Mouse (Mus musculus) cerebellum, postnatal 10 days (tissue): ENCODE data around the gene Rxfp1.
A peak's percentile ranks its signal among the peaks of the same experiment; 100 is the strongest.

Source experiments
- DNase-seq, 2 experiments: peaks; one replicate each; pipeline ENCODE4 v3.0.0; 2021; ENCODE audit warnings: mixed read lengths in 2 of 2

The Rxfp1 gene

DNA sequence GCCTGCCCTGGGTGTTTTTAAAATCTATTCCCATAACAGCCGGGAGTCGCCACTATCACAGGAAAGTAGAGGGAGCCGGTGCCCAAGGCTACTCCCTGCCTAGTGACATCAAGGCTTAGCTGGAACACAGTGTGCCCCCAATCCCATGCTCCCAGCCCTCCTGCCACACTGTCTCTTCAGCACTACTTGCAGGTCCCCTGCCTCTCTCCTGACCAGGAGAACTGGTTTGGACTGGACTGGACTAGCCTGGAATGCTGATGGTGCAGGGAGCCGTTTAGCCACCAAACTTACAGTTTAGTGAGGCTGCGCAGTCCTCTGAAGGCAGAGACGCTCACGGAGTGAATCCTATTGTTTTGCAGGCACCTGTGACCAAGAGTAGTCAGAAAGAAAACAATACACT is 67.1 kb downstream of the Rxfp1 start:
- no peak for DNase-seq

DNA sequence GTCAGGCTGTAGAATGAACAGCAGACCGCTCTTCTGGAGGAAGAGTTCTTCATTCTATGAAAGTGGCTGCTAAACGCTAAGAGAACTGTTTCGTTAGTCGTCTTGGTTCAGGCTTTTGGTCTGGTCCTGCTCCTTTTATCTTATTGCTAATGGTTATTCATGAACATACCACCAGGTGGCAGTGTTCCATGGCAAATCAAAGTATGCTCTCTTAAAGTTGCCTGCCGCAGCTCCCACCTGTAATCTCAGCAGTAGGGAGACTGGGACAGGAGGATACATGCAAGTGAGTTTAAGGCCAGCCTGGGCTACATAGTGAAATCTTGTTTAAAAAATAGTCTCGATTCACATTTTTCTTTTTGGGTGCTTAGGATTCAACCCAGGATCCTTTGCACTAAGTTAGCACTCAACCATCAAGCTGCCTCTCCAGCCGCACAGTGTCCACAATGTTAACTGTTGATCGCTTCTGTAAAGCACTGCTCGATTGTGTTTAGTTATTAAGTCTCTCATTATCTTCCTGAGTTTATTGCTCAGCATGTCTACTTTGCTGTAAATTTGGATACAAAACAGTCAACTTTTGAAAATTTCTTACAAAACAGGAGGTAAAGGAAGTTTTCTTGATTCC is 72.8 kb downstream of the Rxfp1 start:
- peak; percentile 73 to 85 for DNase-seq

DNA sequence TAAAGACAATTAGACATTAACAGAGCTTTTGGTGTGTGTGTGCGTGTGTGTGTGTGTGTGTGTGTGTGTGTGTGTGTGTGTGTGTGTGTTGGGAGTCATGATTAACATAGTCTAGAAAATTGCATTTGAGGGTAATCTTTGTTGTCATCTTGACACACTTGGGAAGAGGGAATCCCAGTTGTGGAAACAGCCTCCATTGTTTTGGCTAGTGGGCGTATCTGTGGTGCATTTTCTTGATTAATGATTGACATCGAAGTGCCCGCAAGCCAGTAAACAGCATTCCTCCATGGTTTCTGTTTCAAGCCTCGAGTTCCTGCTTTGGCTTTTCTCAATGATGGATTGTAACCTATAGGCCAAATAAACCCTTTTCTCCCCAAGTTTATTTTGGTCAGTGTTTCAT is 81.0 kb downstream of the Rxfp1 start:
- no peak for DNase-seq

DNA sequence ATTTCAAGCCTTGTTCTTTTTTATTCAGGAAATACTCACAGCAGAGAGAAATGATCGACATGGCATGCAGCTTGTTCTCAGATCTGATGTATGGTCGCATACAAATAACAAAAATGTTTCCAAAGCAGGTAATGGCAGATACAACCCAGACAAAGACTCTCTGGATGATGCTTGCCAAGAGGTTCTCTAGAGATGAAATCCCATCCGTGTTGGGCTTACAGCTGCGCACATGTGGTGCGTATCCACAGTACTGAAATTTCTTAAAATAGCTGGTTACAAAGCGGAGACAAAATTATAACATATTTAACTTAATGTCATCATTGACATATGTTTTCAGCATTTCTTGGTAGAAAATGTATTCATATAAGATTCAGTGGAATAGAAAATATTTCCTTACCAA is 85.6 kb downstream of the Rxfp1 start:
- DNase-seq: no peak

DNA sequence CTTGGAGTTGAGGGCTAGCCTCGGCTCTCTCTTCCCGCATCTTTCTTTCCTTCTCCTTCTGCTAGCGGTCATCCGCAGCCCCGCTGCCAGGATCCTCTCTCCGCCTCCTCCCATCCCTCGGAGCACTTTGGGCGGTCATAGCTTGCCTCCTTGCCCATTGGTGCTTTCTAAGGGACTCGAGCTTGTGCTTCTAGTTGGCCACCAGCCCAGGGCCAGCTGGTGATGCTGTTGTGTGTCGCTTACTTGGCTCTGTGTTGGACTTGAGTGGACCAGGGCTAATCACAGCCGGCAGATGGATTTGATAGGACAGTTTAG is 108.3 kb downstream of the Rxfp1 start, which contains the start of gene Etfdh:
Gene Etfdh (minus strand): TSS at position 85 of the 315 bp plus-strand sequence.
- peak; percentile 97 to 98 for DNase-seq

DNA sequence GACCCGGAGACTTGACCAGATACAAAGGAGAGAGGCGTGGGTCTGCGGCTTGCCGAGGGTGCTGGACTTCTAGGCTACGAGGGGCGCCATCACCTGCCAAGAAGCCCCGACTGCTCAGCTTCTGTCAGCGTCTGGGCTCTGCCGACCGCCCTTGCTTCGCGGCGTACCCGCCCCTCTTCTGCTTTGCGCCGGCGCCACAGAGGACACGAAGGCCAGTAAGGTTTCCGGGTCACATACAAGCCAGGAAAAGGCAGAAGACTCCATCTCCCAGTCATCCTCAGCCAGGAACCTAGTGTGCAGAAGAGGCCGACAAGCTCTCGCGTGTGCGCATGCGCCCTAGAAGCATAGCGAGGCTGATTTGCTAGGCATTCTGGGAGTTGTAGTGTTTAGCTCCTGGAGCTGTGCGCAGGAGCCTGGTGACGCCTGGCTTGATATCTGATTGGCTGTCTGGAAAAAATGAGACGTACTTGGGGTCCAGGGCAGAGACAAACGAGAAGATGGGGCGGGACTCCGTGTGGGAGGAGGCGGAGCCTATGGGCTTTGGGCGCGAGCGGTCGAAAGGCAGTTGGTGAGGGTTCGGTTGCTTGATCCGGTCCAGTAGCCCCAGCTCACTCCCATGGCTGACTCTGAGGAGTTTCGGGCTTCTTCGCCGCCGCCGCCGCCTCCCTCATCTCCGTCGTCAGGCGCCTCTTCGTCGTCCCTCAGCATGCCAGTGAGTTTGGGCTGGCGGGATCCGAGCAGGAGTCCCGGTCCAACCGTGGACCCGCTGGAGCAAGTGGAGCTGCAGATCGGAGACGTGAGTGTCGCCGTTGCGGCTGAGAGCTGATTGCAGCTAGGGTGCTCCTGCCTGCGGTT is 108.9 kb downstream of the Rxfp1 start, which contains the start of gene 4930579G24Rik:
Gene 4930579G24Rik (plus strand): TSS at position 519 of the 855 bp plus-strand sequence.
- DNase-seq: peak; percentile 96 to 97

DNA sequence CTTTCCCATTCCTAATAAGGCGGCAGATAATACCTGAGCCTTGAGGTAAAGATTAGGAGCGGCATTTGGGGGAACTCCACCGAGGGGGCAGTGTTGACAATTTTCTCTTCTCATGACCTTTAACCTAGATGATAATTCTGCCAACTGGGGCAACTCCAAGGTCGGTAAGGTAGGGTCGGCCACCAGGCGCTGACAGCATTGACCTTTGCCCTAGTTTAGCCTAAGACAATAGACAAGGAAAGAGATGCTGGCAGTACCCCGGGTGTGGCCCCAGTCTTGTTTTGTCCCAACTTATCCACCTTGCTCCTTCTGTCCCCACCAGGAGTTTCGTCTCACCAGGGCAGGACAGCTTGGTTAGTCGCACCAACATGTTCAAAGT is 109.5 kb downstream of the Rxfp1 start:
- no peak for DNase-seq

DNA sequence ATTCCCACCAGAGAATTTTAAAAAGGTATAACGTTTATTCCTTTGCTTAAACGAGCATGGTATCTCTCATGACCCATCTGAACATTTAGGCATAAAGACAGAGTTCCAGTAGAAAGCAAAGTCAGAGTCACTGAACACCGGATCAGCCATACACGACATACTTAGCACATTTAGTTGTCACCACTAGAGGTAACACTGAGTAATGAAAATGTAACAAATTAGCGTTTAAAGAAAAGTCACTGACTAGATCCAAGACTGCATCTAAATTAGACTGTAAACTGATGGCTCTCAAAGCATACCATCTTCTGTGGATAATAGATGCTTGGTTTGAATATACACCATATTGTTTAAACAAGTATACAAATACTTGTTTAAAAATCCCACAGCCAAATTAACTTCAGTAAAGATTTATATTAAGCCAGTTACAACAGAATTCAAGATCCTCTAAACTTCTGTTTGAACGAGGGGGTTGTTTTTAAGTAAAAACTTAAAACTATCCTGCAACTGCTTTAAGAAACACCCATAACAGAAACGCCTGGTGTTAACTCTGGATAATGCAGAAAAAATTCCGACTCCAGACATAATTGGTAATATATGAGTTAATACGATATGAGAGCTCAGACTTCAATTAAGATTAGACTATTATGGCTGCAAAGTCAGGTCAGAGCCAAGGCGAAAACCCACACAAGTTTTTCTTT is 110.0 kb downstream of the Rxfp1 start:
- DNase-seq: peak in 1 of 2 experiments; percentile 3

DNA sequence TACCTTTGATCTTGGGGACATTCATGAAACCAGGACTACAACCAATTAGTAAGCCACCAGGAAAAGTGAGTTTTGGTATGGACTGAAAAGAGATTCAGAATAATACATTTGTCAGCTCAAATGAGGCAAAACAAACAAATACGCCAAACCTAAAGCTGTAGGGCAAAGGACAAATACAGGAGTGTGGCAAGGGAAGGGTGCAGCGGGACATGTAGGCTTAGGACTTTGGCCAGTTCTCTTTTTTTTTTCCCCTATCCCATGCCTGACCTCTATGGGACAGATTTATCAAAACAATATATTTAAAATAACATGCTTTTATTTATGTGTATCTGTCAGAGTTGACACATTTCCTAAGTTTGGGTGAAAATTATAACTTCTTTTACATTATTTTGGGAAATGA is 127.8 kb downstream of the Rxfp1 start:
- no peak for DNase-seq

DNA sequence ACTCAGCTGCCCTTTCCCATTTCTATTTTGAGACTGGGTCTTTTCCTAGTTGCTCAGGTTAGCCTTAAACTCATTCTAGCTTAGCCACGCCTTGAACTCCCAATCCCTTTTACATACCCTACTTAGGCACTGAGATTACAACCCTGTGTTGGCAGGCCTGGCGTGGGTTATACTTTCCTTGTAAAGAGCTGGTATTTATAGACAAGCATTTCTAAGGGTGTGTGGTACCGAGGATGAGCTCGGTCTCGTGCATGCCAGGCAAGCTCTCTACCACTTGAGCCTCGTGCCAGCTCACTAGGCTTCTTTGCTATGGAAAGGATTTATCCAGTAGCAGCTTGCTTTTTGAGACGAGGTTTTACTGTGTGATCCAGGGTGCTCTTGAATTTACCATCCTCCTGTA is 142.2 kb downstream of the Rxfp1 start:
- no peak for DNase-seq

DNA sequence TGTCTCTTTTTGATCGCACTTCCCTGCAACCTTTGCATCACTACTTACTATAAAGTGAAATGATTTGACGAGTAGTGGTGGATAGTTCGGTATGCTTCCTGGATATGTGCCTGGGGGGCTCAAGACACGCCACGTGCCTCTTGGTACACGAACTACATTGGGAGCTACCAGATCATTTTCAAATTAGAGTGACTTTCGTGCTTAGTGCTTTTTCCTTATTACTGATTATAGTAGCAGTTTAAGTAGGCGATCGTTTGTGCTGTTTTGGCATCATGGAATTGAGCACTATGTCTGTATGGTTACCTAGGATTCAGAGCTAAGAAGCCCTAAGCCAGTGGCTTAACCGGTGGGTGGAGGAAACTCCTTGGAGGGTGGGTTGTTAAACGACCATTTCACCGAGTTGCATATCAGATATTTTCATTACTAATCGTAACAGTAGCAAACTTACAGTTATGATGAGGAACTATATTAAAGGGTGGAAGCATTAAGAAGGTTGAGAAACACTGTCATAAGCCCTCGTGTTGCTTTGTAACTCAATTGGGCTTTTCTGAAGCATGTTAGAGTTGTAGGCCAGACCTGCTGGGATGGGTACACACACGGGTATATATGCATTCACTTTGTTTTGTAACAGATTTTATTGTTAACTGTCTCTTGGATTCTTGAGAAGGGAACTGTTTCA is 145.7 kb downstream of the Rxfp1 start:
- DNase-seq: no peak
